8 mouse cellular contexts compared by ENCODE assay signal in genomic region chr2:103424349-103425026, GRCm38 (mm10). TPM values are rescaled to one million over a fixed set of nuclear protein-coding genes. Genes with fewer than 3 reads are reported as not detected.
DNase-seq lines count a peak whose midpoint lies in the region; ATAC-seq lines count a peak whose summit lies in the region.

No protein-coding gene starts in this region.

- no peaks in the 10 kb centered on the region for H3K36me3 ChIP-seq in forebrain, embryonic 16.5 days (ENCODE audit: control insufficient read depth, insufficient read depth)
- no peaks in the 10 kb centered on the region for H3K36me3 ChIP-seq in hindbrain, embryonic 16.5 days (ENCODE audit: control insufficient read depth, insufficient read depth, low read length)
- H3K36me3 ChIP-seq in midbrain, embryonic 11.5 days (ENCODE audit: control insufficient read depth, insufficient read depth, low read length): no peaks in the 10 kb centered on the region

- H3K9me3 ChIP-seq in forebrain, embryonic 16.5 days (ENCODE audit: control insufficient read depth, low read length): no peaks in the 10 kb centered on the region
- H3K9me3 ChIP-seq in hindbrain, embryonic 16.5 days (ENCODE audit: control insufficient read depth, low read length): no peaks in the 10 kb centered on the region
- H3K9me3 ChIP-seq in midbrain, embryonic 11.5 days (ENCODE audit: control insufficient read depth, low read length): no peaks in the 10 kb centered on the region

- ATAC-seq in CD4-positive, CD25-positive, alpha-beta regulatory T cell, adult 4 months: no peak
- peak; percentile 78 for ATAC-seq in forebrain, embryonic 16.5 days
- ATAC-seq in hindbrain, embryonic 16.5 days: peak; percentile 72
- peak; percentile 72 for ATAC-seq in midbrain, embryonic 11.5 days (ENCODE audit: low FRiP score)

- no peaks in the 10 kb centered on the region for H3K27me3 ChIP-seq in forebrain, embryonic 16.5 days (replicated peaks; ENCODE audit: control insufficient read depth, insufficient read depth, low read length)
- no peaks in the 10 kb centered on the region for H3K27me3 ChIP-seq in hindbrain, embryonic 16.5 days (replicated peaks; ENCODE audit: control insufficient read depth, insufficient read depth, low read length)
- H3K27me3 ChIP-seq in midbrain, embryonic 11.5 days (ENCODE audit: control insufficient read depth, insufficient read depth, low read length): no peaks in the 10 kb centered on the region

- peaks cover 7% of the 10 kb centered on the region for H3K4me1 ChIP-seq in forebrain, embryonic 16.5 days (replicated peaks; ENCODE audit: control insufficient read depth, insufficient read depth, low read length)
- H3K4me1 ChIP-seq in hindbrain, embryonic 16.5 days (ENCODE audit: control insufficient read depth, insufficient read depth, low read depth, low read length): no peaks in the 10 kb centered on the region
- peaks cover 10% of the 10 kb centered on the region; the same call in 1 of the 2 replicates for H3K4me1 ChIP-seq in midbrain, embryonic 11.5 days (ENCODE audit: control insufficient read depth, insufficient read depth, low read length)

- WGBS in forebrain, embryonic 16.5 days: 11% methylated on average over 12 of the region's 12 CpGs
- WGBS in hindbrain, embryonic 16.5 days: 28% methylated on average over 12 of the region's 12 CpGs
- WGBS in midbrain, embryonic 11.5 days: 16% methylated on average over 12 of the region's 12 CpGs

- peak overlapping the region; percentile 13 for H3K4me2 ChIP-seq in forebrain, embryonic 16.5 days (ENCODE audit: low read length)
- no peak overlapping the region for H3K4me2 ChIP-seq in hindbrain, embryonic 16.5 days (ENCODE audit: low read length)
- peak overlapping the region; percentile 30 for H3K4me2 ChIP-seq in midbrain, embryonic 11.5 days

- no peak overlapping the region for H3K4me3 ChIP-seq in forebrain, embryonic 16.5 days (replicated peaks; ENCODE audit: low read length)
- H3K4me3 ChIP-seq in hindbrain, embryonic 16.5 days (ENCODE audit: low read length): no peak overlapping the region
- H3K4me3 ChIP-seq in midbrain, embryonic 11.5 days (ENCODE audit: low read depth, low read length): no peak overlapping the region

- no peak overlapping the region for H3K27ac ChIP-seq in forebrain, embryonic 16.5 days (ENCODE audit: low read length)
- no peak overlapping the region for H3K27ac ChIP-seq in hindbrain, embryonic 16.5 days (ENCODE audit: low read depth, low read length)
- H3K27ac ChIP-seq in midbrain, embryonic 11.5 days (ENCODE audit: low read depth, low read length): no peak overlapping the region

- no peak overlapping the region for H3K9ac ChIP-seq in forebrain, embryonic 16.5 days (replicated peaks; ENCODE audit: low read depth, low read length)
- no peak overlapping the region for H3K9ac ChIP-seq in hindbrain, embryonic 16.5 days (ENCODE audit: low read depth, low read length)
- H3K9ac ChIP-seq in midbrain, embryonic 11.5 days (ENCODE audit: low read length): peak overlapping the region; percentile 17; the same call in 1 of the 2 replicates

- DNase-seq in CD4-positive, CD25-positive, alpha-beta regulatory T cell, adult 2 months (ENCODE audit: low read depth, low spot score): peak; percentile 66
- peak; percentile 12 for DNase-seq in cerebellum, adult 11-12 months
- peak; percentile 35 for DNase-seq in left cerebral cortex, adult 11 months (ENCODE audit: low spot score)
- DNase-seq in midbrain, embryonic 11.5 days (ENCODE audit: low spot score, missing footprints): peak; percentile 98
- DNase-seq in spleen, adult 12 weeks (ENCODE audit: low spot score): peak; percentile 30

RNA-seq across cellular contexts. Expression of gene Elf5, which starts 13.0 kb away (rescaled TPM):
- not detected for polyA plus RNA-seq in CD4-positive, CD25-positive, alpha-beta regulatory T cell, adult 4 months (2017; shearing (Covaris generic))
- polyA plus RNA-seq in forebrain, embryonic 16.5 days (2015; fragmentation: Nextera tagmentation; extraction: Ambion mirVana): 0.16 TPM in 1 of 2 replicates, not detected in the other
- polyA plus RNA-seq in hindbrain, embryonic 16.5 days (2015; fragmentation: Nextera tagmentation; extraction: Ambion mirVana): not detected in 2 replicates
- polyA plus RNA-seq in midbrain, embryonic 11.5 days (2014; fragmentation: Nextera tagmentation; extraction: Ambion mirVana): not detected in 2 replicates

Comparison
In these comparisons a context has a peak if more than half of its experiments do, and no peak if none do; other contexts are left out.
1. DNase-seq: peak in every context shown above with its lines; median percentile 98 in midbrain, embryonic 11.5 days; 66 in CD4-positive, CD25-positive, alpha-beta regulatory T cell, adult 2 months; 35 in left cerebral cortex, adult 11 months; 30 in spleen, adult 12 weeks; 12 in cerebellum, adult 11-12 months.